Mouse (Mus musculus): ENCODE measurements around the gene Iqca.

GRCm38 (mm10) chr1:90020336-90020735, 132.9 kb downstream of the Iqca start:
- TF ChIP-seq CTCF (IDR thresholded peaks at IDR 0.05; ENCODE audit: borderline replicate concordance, extremely low read depth, insufficient read depth, insufficient read length) (no peak), POLR2A (IDR thresholded peaks at IDR 0.05; ENCODE audit: borderline replicate concordance, extremely low read depth, insufficient read depth, insufficient read length, poor library complexity, severe bottlenecking) (no peak)

All from brain, embryonic 14.5 days (tissue).